Mouse (Mus musculus) lung, embryonic 14.5 days (tissue): ENCODE data around the gene Best2. TPM values are rescaled to one million over a fixed set of nuclear protein-coding genes. Genes with fewer than 3 reads are reported as not detected.

Experiments
- ATAC-seq: fragments of 200-750 bp; cut with Nextera tagmentation; 2 replicates; pipeline ENCODE4 v1.8.0; 2017; ENCODE audit warnings: mild to moderate bottlenecking, moderate TSS enrichment, moderate library complexity; ENCODE audit not compliant: insufficient read depth
- DNase-seq: peaks from one replicate; pipeline ENCODE4 v3.0.0-alpha.2; 2015
- H3K27ac ChIP-seq: fragments of 300-500 bp; sonication (generic); 2 replicates; pipeline ENCODE4 v1.5.1; 2014; ENCODE audit warnings: low read depth, mild to moderate bottlenecking, moderate library complexity
- H3K27me3 ChIP-seq: fragments of 300-500 bp; sonication (generic); 2 replicates; pipeline ENCODE4 v1.6.1; 2014; ENCODE audit warnings: low read length, control low read depth; ENCODE audit not compliant: insufficient read depth
- H3K36me3 ChIP-seq: fragments of 300-500 bp; sonication (generic); 2 replicates; pipeline ENCODE4 v1.6.1; 2014; ENCODE audit warnings: control low read depth; ENCODE audit not compliant: insufficient read depth
- H3K4me1 ChIP-seq: fragments of 300-500 bp; sonication (generic); 2 replicates; pipeline ENCODE4 v1.6.1; 2014; ENCODE audit warnings: antibody characterized with exemption, control low read depth; ENCODE audit not compliant: insufficient read depth
- H3K4me2 ChIP-seq: fragments of 300-500 bp; sonication (generic); 2 replicates; pipeline ENCODE4 v1.6.1; 2014; ENCODE audit warnings: mild to moderate bottlenecking
- H3K4me3 ChIP-seq: fragments of 300-500 bp; sonication (generic); 2 replicates; pipeline ENCODE4 v1.5.1; 2014; ENCODE audit warnings: low read depth, low read length
- H3K9ac ChIP-seq: fragments of 300-500 bp; sonication (generic); 2 replicates; pipeline ENCODE4 v1.6.1; 2014
- H3K9me3 ChIP-seq: fragments of 300-500 bp; sonication (generic); 2 replicates; pipeline ENCODE4 v1.6.1; 2016; ENCODE audit warnings: low read depth, low read length, control low read depth
- CTCF ChIP-seq: IDR thresholded peaks from 2 replicates; pipeline ENCODE4 v1.5.1; 2016; ENCODE audit warnings: antibody characterized with exemption, low read depth
- WGBS: fragments of 180-500 bp; shearing (Covaris S2); extraction: QIAGEN DNeasy Blood & Tissue Kit; methylation state at CpG from one replicate; pipeline ENCODE4 v1.1.7; 2014; 5-methylcytosine and 5-hydroxymethylcytosine counted together
- microRNA-seq: library from miRNA; unstranded; fragments of <30 nt; microRNA quantifications from one replicate; pipeline ENCODE4, GENCODE M21; 2016; ENCODE audit warnings: borderline number of aligned reads
- polyA plus RNA-seq: library from polyadenylated mRNA; unstranded; fragments of >200 nt; fragmentation: Nextera tagmentation; extraction: Ambion mirVana; gene quantifications from 2 replicates; pipeline ENCODE4 v1.2.1, GENCODE M21; 2014

Gene Best2
- polyA plus RNA-seq, 1 experiment from 2014 or later, result not detected

- Histone ChIP-seq H3K27ac (no peak overlapping the region), H3K9ac (0 out of 2 replicates have a peak overlapping the region, but pooled peaks have one; percentile 17)
Measured at GRCm38 (mm10) chr8:84967532-84968304, 46.6 kb downstream of the Best2 start.

GRCm38 (mm10) chr8:84966603-84967002 lies 47.7 kb downstream of the Best2 start:
- no peaks in the 10 kb centered on the region for H3K9me3 ChIP-seq
- 0 out of 2 replicates have a peak overlapping the region, but pooled peaks have one; percentile 6 for H3K9ac ChIP-seq
- 19% methylated on average over 3 of the region's 3 CpGs for whole genome bisulfite sequencing
- no peaks in the 10 kb centered on the region for H3K27me3 ChIP-seq
- peak overlapping the region; percentile 32 for H3K27ac ChIP-seq
- DNase-seq (no peak), ATAC-seq (0 out of 2 replicates have a peak, but pooled peaks have one; percentile 2)
- H3K4me2 ChIP-seq, result peak overlapping the region; percentile 79
- TF ChIP-seq CTCF, result no peak
- peaks cover 20% of the 10 kb centered on the region for H3K36me3 ChIP-seq
- H3K4me1 ChIP-seq, result peaks cover 7% of the 10 kb centered on the region
- no peak overlapping the region for H3K4me3 ChIP-seq

More at GRCm38 (mm10) chr8:84967532-84968304, 46.6 kb downstream of the Best2 start:
- no peak for DNase-seq
- 87% methylated on average over 13 of the region's 13 CpGs for WGBS
- H3K4me3 ChIP-seq, result peak overlapping the region; percentile 67; the same call in 1 of the 2 replicates
- H3K4me2 ChIP-seq, result peak overlapping the region; percentile 95
- H3K9me3 ChIP-seq, result no peaks in the 10 kb centered on the region
- no peak for TF ChIP-seq CTCF
- no peak for ATAC-seq
- peaks cover 31% of the 10 kb centered on the region for H3K36me3 ChIP-seq
- H3K4me1 ChIP-seq, result peaks cover 7% of the 10 kb centered on the region
- H3K27me3 ChIP-seq, result no peaks in the 10 kb centered on the region

GRCm38 (mm10) chr8:84965731-84966291 lies 48.5 kb downstream of the Best2 start:
- H3K4me3 ChIP-seq, result peak overlapping the region; percentile 68
- peaks cover 15% of the 10 kb centered on the region for H3K36me3 ChIP-seq
- DNase-seq (peak; percentile 99), ATAC-seq (peak; percentile 90)
- peak overlapping the region; percentile 79 for H3K4me2 ChIP-seq
- no peaks in the 10 kb centered on the region for H3K9me3 ChIP-seq
- peaks cover 7% of the 10 kb centered on the region for H3K4me1 ChIP-seq
- peak overlapping the region; percentile 61 for H3K9ac ChIP-seq
- TF ChIP-seq CTCF, result no peak
- no peaks in the 10 kb centered on the region for H3K27me3 ChIP-seq
- under 1% methylated on average over 41 of the region's 41 CpGs for WGBS
- peak overlapping the region; percentile 80 for H3K27ac ChIP-seq

GRCm38 (mm10) chr8:84963952-84964351 lies 50.4 kb downstream of the Best2 start:
- DNase-seq (no peak), ATAC-seq (no peak)
- H3K27me3 ChIP-seq, result no peaks in the 10 kb centered on the region
- WGBS, result 84% methylated on average over 4 of the region's 4 CpGs
- H3K9ac ChIP-seq, result no peak overlapping the region
- no peak overlapping the region for H3K4me2 ChIP-seq
- peaks cover 7% of the 10 kb centered on the region for H3K4me1 ChIP-seq
- H3K9me3 ChIP-seq, result no peaks in the 10 kb centered on the region
- TF ChIP-seq CTCF, result no peak
- peaks cover 24% of the 10 kb centered on the region for H3K36me3 ChIP-seq
- no peak overlapping the region for H3K4me3 ChIP-seq
- no peak overlapping the region for H3K27ac ChIP-seq

- H3K4me3 ChIP-seq, result no peak overlapping the region
- ATAC-seq, result no peak
- no peak overlapping the region for H3K9ac ChIP-seq
- no peak overlapping the region for H3K4me2 ChIP-seq
- H3K9me3 ChIP-seq, result no peaks in the 10 kb centered on the region
- WGBS, result 89% methylated on average over 7 of the region's 7 CpGs
- DNase-seq, result no peak
- no peaks in the 10 kb centered on the region for H3K27me3 ChIP-seq
- H3K36me3 ChIP-seq, result peaks cover 37% of the 10 kb centered on the region
- H3K4me1 ChIP-seq, result no peaks in the 10 kb centered on the region
- H3K27ac ChIP-seq, result no peak overlapping the region
- no peak for TF ChIP-seq CTCF
Measured at GRCm38 (mm10) chr8:84959811-84960210, 54.5 kb downstream of the Best2 start.

Small RNAs within 50 kb of the gene (microRNA-seq; reads per million reads assigned to microRNA genes)
- gene Mir7070, result not detected

Other genes starting within 250 kb of the Best2 start
- gene Nfix, start 214.2 kb downstream of the Best2 start, polyA plus RNA-seq, result 42.3 and 44.1 TPM in 2 replicates
- 4.5 and 4.6 TPM in 2 replicates for gene Dand5, start 191.7 kb downstream of the Best2 start, polyA plus RNA-seq
- 44.2 and 45.0 TPM in 2 replicates for gene Gadd45gip1, start 183.0 kb downstream of the Best2 start, polyA plus RNA-seq
- gene Rad23a, start 173.9 kb downstream of the Best2 start, polyA plus RNA-seq, result 118 and 123 TPM in 2 replicates
- 886 and 920 TPM in 2 replicates for gene Calr, start 167.6 kb downstream of the Best2 start, polyA plus RNA-seq
- gene Farsa, start 157.5 kb downstream of the Best2 start, polyA plus RNA-seq, result 92.9 and 103 TPM in 2 replicates
- gene Syce2, start 142.4 kb downstream of the Best2 start, polyA plus RNA-seq, result 79.9 and 94.8 TPM in 2 replicates
- gene Gcdh, start 120.6 kb downstream of the Best2 start, polyA plus RNA-seq, result 28.1 and 30.4 TPM in 2 replicates
- gene Klf1, start 112.6 kb downstream of the Best2 start, polyA plus RNA-seq, result 1.8 and 1.9 TPM in 2 replicates
- 12.0 and 15.3 TPM in 2 replicates for gene Dnase2a, start 106.0 kb downstream of the Best2 start, polyA plus RNA-seq
- gene Mast1, start 77.2 kb downstream of the Best2 start, polyA plus RNA-seq, result 0.30 and 0.39 TPM in 2 replicates
- not detected in 2 replicates for gene Rtbdn, start 67.5 kb downstream of the Best2 start, polyA plus RNA-seq
- gene Gm49661, start 45.1 kb downstream of the Best2 start, polyA plus RNA-seq, result not detected in 2 replicates
- gene Prdx2, start 44.9 kb downstream of the Best2 start, polyA plus RNA-seq, result 819 and 843 TPM in 2 replicates
- gene Rnaseh2a, start 44.8 kb downstream of the Best2 start, polyA plus RNA-seq, result 117 and 121 TPM in 2 replicates
- 12.8 and 15.4 TPM in 2 replicates for gene Junb, start 35.8 kb downstream of the Best2 start, polyA plus RNA-seq
- gene Hook2, start 23.9 kb downstream of the Best2 start, polyA plus RNA-seq, result 15.2 and 18.0 TPM in 2 replicates
- gene Asna1, start 10.8 kb upstream of the Best2 start, polyA plus RNA-seq, result 97.2 and 98.0 TPM in 2 replicates
- 153 and 156 TPM in 2 replicates for gene Trir, start 12.3 kb upstream of the Best2 start, polyA plus RNA-seq
- 17.9 and 20.2 TPM in 2 replicates for gene Tnpo2, start 22.4 kb upstream of the Best2 start, polyA plus RNA-seq
- 23.1 and 23.7 TPM in 2 replicates for gene Fbxw9, start 45.5 kb upstream of the Best2 start, polyA plus RNA-seq
- 0.72 TPM in 1 of 2 replicates, not detected in the other for gene Gm5741, start 53.5 kb upstream of the Best2 start, polyA plus RNA-seq
- 60.3 and 61.5 TPM in 2 replicates for gene Dhps, start 57.2 kb upstream of the Best2 start, polyA plus RNA-seq
- gene Wdr83os, start 66.2 kb upstream of the Best2 start, polyA plus RNA-seq, result 155 and 158 TPM in 2 replicates
- gene Wdr83, start 66.8 kb upstream of the Best2 start, polyA plus RNA-seq, result 42.9 and 45.3 TPM in 2 replicates
- 32.7 and 33.9 TPM in 2 replicates for gene Man2b1, start 68.7 kb upstream of the Best2 start, polyA plus RNA-seq
- 1.7 and 2.3 TPM in 2 replicates for gene Zfp791, start 108.6 kb upstream of the Best2 start, polyA plus RNA-seq
- not detected in 2 replicates for gene Cks1brt, start 137.4 kb upstream of the Best2 start, polyA plus RNA-seq
- gene Olfr371, start 211.5 kb upstream of the Best2 start, polyA plus RNA-seq, result not detected in 2 replicates